Mouse (Mus musculus) liver, adult 2 months (tissue): ENCODE data around the gene Olfr510. TPM values are rescaled to one million over a fixed set of nuclear protein-coding genes. Genes with fewer than 3 reads are reported as not detected.

Source experiments
- DNase-seq: peaks from one replicate; pipeline ENCODE4 v3.0.0-alpha.2; 2011; ENCODE audit warnings: low read depth, low spot score; ENCODE audit errors: extremely low read depth
- H3K27ac ChIP-seq: fragments of 200-500 bp; replicated peaks from 2 replicates; pipeline ENCODE4 v1.5.1; 2012; ENCODE audit warnings: low read depth, mild to moderate bottlenecking, control low read depth, inconsistent platforms, low read length; ENCODE audit not compliant: insufficient read depth
- H3K27me3 ChIP-seq: fragments of 200-500 bp; 2 replicates; pipeline ENCODE4 v1.6.1; 2012; ENCODE audit warnings: mild to moderate bottlenecking, moderate library complexity, low read length, inconsistent platforms; ENCODE audit not compliant: control insufficient read depth, insufficient read depth
- H3K36me3 ChIP-seq: fragments of 200-500 bp; 2 replicates; pipeline ENCODE4 v1.6.1; 2012; ENCODE audit warnings: low read length, inconsistent platforms; ENCODE audit not compliant: control insufficient read depth, insufficient read depth
- H3K4me1 ChIP-seq: fragments of 200-500 bp; 2 replicates; pipeline ENCODE4 v1.6.1; 2011; ENCODE audit warnings: low read length; ENCODE audit not compliant: control insufficient read depth, insufficient read depth
- H3K4me3 ChIP-seq: fragments of 200-500 bp; 2 replicates; pipeline ENCODE4 v1.5.1; 2011; ENCODE audit warnings: low read depth, mild to moderate bottlenecking, control low read depth, low read length, moderate library complexity; ENCODE audit not compliant: insufficient read depth
- H3K79me2 ChIP-seq: fragments of 200-500 bp; 2 replicates; pipeline ENCODE4 v1.6.1; 2012; ENCODE audit warnings: inconsistent platforms, mild to moderate bottlenecking, low read length, moderate library complexity; ENCODE audit not compliant: control insufficient read depth, insufficient read depth
- H3K9ac ChIP-seq: fragments of 200-500 bp; 2 replicates; pipeline ENCODE4 v1.6.1; 2012; ENCODE audit warnings: low read depth, mild to moderate bottlenecking, control low read depth, inconsistent platforms, low read length
- CTCF ChIP-seq: fragments of 200-500 bp; IDR thresholded peaks from 2 replicates; pipeline ENCODE4 v1.5.1; 2011; ENCODE audit warnings: low read depth, low read length, control low read depth
- POLR2A ChIP-seq: fragments of 200-500 bp; IDR thresholded peaks from 2 replicates; pipeline ENCODE4 v1.6.1; 2011; ENCODE audit warnings: low read length, control low read depth; ENCODE audit not compliant: insufficient read depth; ENCODE audit errors: extremely low read depth
- WGBS: fragments of 180-500 bp; shearing (Covaris S2); methylation state at CpG from one replicate; pipeline ENCODE4 v1.1.7; 2018; 5-methylcytosine and 5-hydroxymethylcytosine counted together
- polyA plus RNA-seq: library from polyadenylated mRNA; depleted of rRNA; stranded (reverse); fragments of >200 nt; gene quantifications from 2 replicates; pipeline ENCODE4 v1.2.3, GENCODE M21; 2012; rRNA removed
- total RNA-seq: library from RNA; depleted of rRNA; stranded (reverse); fragments of >200 nt; gene quantifications from 2 replicates; pipeline ENCODE4 v1.2.3, GENCODE M21; 2014; rRNA removed

Olfr510 gene
- total and polyA plus RNA-seq, 2 experiments: not detected

DNA sequence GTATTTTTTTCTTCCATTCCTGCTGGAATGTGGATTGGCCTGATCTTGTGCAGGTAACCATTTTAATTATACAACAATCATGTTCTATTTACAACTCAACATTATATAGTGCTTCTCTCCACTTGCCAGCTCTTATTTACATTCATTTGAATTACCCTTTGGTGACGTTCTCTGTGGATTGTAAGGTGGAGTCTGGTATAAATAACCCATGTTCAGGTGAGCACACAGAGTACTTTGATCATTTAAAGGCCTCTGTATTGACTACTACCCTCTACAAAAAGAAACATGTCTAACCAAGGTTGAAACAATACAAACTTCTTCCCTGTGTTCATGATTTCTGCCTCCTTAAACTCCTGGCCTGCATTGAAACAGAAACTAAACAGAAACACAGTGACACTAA is 4.8 kb downstream of the Olfr510 start:
- no peaks in the 10 kb centered on the region for H3K79me2 ChIP-seq
- H3K4me1 ChIP-seq: no peaks in the 10 kb centered on the region
- no peaks in the 10 kb centered on the region for H3K27me3 ChIP-seq
- H3K36me3 ChIP-seq: no peaks in the 10 kb centered on the region
- TF ChIP-seq POLR2A (no peak), CTCF (no peak)
- no peak for DNase-seq
- no peak overlapping the region for H3K9ac ChIP-seq
- H3K27ac ChIP-seq: no peak overlapping the region
- 52% methylated on average over 1 of the region's 1 CpGs for WGBS
- no peak overlapping the region for H3K4me3 ChIP-seq

DNA sequence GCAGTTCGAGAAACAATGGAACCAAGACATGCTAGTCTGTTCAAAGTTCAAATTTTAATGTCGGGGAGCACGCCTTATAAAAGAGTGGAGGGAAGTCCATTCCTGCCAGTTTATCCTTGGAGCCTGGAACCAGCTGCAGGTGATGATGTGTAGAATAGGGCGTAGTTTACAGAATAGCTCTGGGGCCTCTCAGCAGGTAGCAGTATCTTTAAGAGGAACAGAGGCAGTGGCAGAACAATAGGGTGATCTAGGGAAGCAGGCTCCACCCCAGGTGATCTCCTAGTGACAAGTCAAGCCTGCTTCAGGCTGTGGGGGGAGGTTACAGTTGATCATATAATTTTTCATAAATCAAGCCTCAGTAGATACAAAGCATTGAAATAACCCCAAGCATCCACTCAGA is 12.7 kb downstream of the Olfr510 start:
- Histone ChIP-seq H3K27ac (no peak overlapping the region), H3K36me3 (no peaks in the 10 kb centered on the region), H3K9ac (no peak overlapping the region), H3K79me2 (no peaks in the 10 kb centered on the region), H3K4me1 (no peaks in the 10 kb centered on the region), H3K27me3 (no peaks in the 10 kb centered on the region), H3K4me3 (no peak overlapping the region)
- 69% methylated on average over 4 of the region's 4 CpGs for WGBS
- no peak for TF ChIP-seq CTCF
- no peak for TF ChIP-seq POLR2A
- DNase-seq: no peak

DNA sequence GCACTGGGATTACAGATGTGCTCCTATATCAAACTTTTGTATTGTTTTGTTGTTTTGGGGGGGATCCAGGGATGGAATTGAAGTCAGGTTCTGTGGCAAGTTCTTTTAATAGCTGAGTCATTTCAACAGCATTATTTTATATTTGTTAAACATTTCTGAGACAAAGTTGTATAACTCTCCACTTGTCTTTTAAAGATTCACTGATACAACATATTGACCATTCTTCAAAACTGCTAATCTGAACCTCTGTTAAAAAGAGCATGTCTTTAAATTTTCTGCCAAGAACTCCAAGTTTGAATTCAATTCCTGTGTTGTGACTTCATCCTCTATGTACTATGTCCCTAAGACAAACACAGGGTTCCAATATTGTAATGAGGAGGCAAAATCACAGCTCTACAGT is 46.8 kb downstream of the Olfr510 start, which contains the start of gene Olfr512:
TSS of gene Olfr512 (plus strand) at position 301 of the 400 bp plus-strand sequence.
- H3K27me3 ChIP-seq: no peaks in the 10 kb centered on the region
- H3K27ac ChIP-seq: no peak within 1 kb of the TSS
- H3K36me3 ChIP-seq: no peaks in the 10 kb centered on the region
- no peak within 1 kb of the TSS for H3K9ac ChIP-seq
- TF ChIP-seq POLR2A (no peak), CTCF (no peak)
- H3K4me1 ChIP-seq: no peaks in the 10 kb centered on the region
- H3K79me2 ChIP-seq: no peaks in the 10 kb centered on the region
- no peak within 1 kb of the TSS for H3K4me3 ChIP-seq
- no peak for DNase-seq

Other genes starting within 250 kb of the Olfr510 start
- not detected in 2 replicates for gene Olfr497, start 246.0 kb upstream of the Olfr510 start, total RNA-seq
- gene Olfr497, start 246.0 kb upstream of the Olfr510 start, polyA plus RNA-seq: not detected in 2 replicates
- gene Olfr498, start 201.1 kb upstream of the Olfr510 start, total RNA-seq: not detected in 2 replicates
- not detected in 2 replicates for gene Olfr498, start 201.1 kb upstream of the Olfr510 start, polyA plus RNA-seq
- not detected in 2 replicates for gene Olfr502, start 141.4 kb upstream of the Olfr510 start, total RNA-seq
- gene Olfr502, start 141.4 kb upstream of the Olfr510 start, polyA plus RNA-seq: not detected in 2 replicates
- gene Olfr503, start 121.9 kb upstream of the Olfr510 start, total RNA-seq: not detected in 2 replicates
- not detected in 2 replicates for gene Olfr503, start 121.9 kb upstream of the Olfr510 start, polyA plus RNA-seq
- gene Olfr504, start 100.6 kb upstream of the Olfr510 start, total RNA-seq: not detected in 2 replicates
- not detected in 2 replicates for gene Olfr504, start 100.6 kb upstream of the Olfr510 start, polyA plus RNA-seq
- gene Olfr506, start 55.6 kb upstream of the Olfr510 start, total RNA-seq: not detected in 2 replicates
- not detected in 2 replicates for gene Olfr506, start 55.6 kb upstream of the Olfr510 start, polyA plus RNA-seq
- not detected in 2 replicates for gene Olfr507, start 44.6 kb upstream of the Olfr510 start, total RNA-seq
- not detected in 2 replicates for gene Olfr507, start 44.6 kb upstream of the Olfr510 start, polyA plus RNA-seq
- not detected in 2 replicates for gene Olfr508, start 36.4 kb upstream of the Olfr510 start, total RNA-seq
- gene Olfr508, start 36.4 kb upstream of the Olfr510 start, polyA plus RNA-seq: not detected in 2 replicates
- gene Olfr509, start 14.5 kb upstream of the Olfr510 start, total RNA-seq: not detected in 2 replicates
- not detected in 2 replicates for gene Olfr509, start 14.5 kb upstream of the Olfr510 start, polyA plus RNA-seq
- not detected in 2 replicates for gene Olfr512, start 46.9 kb downstream of the Olfr510 start, total RNA-seq
- not detected in 2 replicates for gene Olfr512, start 46.9 kb downstream of the Olfr510 start, polyA plus RNA-seq
- gene Olfr513, start 84.6 kb downstream of the Olfr510 start, total RNA-seq: not detected in 2 replicates
- gene Olfr513, start 84.6 kb downstream of the Olfr510 start, polyA plus RNA-seq: not detected in 2 replicates
- gene Olfr514, start 159.6 kb downstream of the Olfr510 start, total RNA-seq: not detected in 2 replicates
- not detected in 2 replicates for gene Olfr514, start 159.6 kb downstream of the Olfr510 start, polyA plus RNA-seq
- gene Olfr516, start 184.1 kb downstream of the Olfr510 start, total RNA-seq: not detected in 2 replicates
- gene Olfr516, start 184.1 kb downstream of the Olfr510 start, polyA plus RNA-seq: not detected in 2 replicates
- not detected in 2 replicates for gene Olfr517, start 206.0 kb downstream of the Olfr510 start, total RNA-seq
- gene Olfr517, start 206.0 kb downstream of the Olfr510 start, polyA plus RNA-seq: not detected in 2 replicates
- gene Olfr518, start 218.6 kb downstream of the Olfr510 start, total RNA-seq: not detected in 2 replicates
- gene Olfr518, start 218.6 kb downstream of the Olfr510 start, polyA plus RNA-seq: not detected in 2 replicates
- not detected in 2 replicates for gene Olfr519, start 228.0 kb downstream of the Olfr510 start, total RNA-seq
- gene Olfr519, start 228.0 kb downstream of the Olfr510 start, polyA plus RNA-seq: not detected in 2 replicates